Mouse (Mus musculus) heart, postnatal 25 days (tissue): ENCODE data around the gene Vav2. TPM values are rescaled to one million over a fixed set of nuclear protein-coding genes. Genes with fewer than 3 reads are reported as not detected.

Experiments
- DNase-seq: peaks from one replicate; pipeline ENCODE4 v3.0.0; 2022; ENCODE audit warnings: low spot score
- intact Hi-C: fragments of 180-260 bp; cut with DNase I; formaldehyde crosslinking; loops from one replicate; pipeline ENCODE4 v1.15.1; 2025
- total RNA-seq, 2 experiments: library from RNA; stranded (reverse); gene quantifications; 2 replicates each; pipeline ENCODE4 v1.2.3; 2021

The Vav2 gene
- total RNA-seq, 2 experiments from 2014 or later: 12.7 to 13.6 TPM

DNA sequence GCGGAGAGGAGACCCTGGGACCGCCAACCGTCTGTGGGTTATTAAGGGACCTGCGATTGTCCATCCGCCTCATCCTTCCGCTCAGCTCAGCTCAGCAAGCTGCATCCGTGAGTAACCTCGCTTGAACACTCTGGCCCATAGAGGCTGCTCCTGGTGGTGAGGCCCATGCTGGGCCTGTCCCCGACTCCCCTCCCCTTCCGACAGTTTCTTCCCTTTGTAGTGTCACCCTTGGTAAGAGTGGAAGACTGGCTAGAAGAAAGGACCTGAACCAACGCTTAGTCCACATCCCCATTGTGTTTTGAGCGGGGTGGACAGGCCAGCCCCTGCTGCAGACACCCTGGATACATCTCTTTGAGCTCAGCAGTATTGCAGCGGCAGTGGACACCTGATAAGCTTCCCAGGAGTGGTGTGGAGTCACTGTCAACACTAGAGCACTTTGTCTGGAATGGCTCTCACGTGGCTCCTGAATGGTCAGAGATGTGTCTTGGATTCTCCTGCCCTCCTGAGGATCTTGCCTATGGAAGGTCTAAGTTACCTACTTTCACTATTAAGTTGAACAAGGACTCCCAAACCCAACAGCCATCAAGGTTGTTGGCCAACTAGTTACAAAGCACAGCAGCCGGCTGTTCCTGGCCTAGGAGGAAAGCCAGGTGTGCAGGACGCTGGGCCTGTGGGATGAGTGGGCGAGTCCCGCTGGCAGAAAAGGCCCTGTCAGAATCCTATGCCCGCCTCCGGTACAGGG, 16.0 kb upstream of the Vav2 start:
- no peak for DNase-seq
- intact Hi-C loops: loop anchor here (1.0 kb wide), 1 partner anchor 71 kb away; no protein-coding TSS in a partner anchor

DNA sequence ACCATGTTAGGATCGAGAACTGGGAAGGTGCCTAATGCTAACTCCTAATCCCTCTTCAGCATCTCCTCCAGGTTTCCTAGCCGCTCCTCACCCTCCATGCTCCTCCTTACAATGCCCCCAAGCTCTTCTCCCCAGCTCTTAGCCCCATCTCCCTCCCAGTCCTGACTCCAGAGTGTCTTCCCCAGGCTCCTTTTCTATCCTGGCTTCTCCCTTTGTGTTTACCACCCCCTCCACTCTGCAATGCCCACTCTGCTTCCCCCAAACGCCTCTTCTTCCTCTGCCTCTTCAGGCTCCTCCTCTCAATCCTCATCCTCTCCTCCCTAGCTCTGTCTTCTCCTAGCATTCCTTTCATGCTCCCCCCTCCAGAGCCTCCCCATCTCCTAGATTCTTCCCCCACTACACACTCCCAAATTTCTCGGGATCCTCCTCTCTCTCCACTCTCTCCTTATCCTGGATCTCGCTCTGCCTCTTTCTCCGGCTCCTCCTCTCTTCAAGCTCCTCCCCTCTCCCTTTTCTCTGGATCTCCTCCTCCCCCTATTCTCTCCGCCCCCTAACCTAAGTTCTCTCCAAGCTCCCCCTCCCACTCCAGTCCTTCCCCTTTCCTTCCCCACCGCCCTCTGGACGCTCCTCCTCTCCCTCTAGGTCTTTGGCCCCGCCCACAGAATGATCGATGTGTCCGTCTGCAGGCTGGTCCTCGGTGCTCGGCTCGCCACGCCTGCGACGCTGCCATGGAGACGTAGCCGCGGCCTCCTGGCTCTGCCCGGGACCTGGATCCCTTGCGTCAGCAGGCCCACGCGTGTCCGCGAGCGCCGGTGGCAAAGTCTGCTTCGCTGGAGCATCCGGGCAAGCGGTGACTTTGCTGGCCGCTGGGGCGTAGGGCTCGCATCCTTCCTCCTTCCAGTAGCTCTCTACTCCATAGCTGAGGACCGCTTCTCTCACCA, 15.2 kb upstream of the Vav2 start, which contains the start of gene Brd3os:
TSS of gene Brd3os (plus strand) at position 558 of the 941 bp plus-strand sequence.
- intact Hi-C loops: loop anchor here (1.0 kb wide), 1 partner anchor 72 kb away; no protein-coding TSS in a partner anchor
- peak; percentile 92 for DNase-seq

DNA sequence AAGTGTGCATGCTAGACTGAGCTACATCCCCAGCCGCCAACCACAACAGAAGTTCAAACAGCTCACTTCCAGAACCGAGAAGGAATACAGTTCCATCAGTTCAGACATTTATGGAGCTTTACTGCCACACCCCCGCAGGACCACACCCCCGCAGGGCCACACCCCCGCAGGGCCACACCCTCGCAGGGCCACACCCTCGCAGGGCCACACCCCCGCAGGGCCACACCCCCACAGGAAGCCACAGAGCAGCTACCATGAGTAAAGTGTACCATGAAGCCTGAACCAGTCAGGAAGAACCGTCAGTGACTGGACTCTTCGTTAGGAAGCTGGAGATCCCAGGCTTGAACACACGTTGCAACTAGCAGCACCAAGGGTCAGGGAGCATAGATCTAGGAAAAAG, 11.4 kb upstream of the Vav2 start:
- no peak for DNase-seq

DNA sequence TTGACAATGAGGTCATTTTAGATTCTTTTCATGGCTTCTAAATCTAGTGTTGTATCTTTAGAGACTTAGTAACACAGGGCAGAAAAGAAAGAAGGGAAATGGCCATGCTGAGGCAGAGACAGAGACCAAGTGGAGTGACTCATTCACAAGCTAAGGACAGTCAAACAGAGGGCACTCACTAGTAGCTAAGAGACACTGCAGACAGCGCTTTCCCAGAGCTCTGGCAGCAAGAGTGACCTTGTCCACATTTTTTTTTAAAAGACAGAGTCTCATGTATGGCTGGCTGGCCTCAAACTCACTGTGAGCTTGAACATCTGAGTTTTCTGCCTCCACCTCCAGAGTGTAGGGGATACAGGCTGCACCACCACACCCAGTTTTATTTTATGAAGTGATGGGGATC, 11.0 kb upstream of the Vav2 start:
- no peak for DNase-seq
- intact Hi-C loops: no loop called here

More for the DNA sequence above, 11.4 kb upstream of the Vav2 start:
- intact Hi-C loops: no loop called here

DNA sequence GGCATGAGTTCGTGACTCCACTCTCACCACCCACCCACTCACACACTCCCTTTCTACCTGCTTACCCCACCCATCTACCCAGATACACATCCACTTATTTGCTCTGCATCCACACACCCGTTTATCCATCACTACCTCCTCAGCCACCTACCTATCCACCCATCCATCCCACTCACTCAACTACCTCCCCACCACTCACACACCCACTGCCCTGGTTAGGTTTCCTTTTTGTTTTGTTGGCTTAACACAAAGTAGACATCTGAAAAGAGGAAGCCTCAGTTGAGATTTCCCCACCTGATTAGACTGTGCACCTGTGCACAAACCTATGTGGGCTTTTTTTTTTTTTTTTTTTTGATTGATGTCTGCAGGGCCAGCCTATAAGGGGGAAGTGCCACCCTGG, 5.8 kb upstream of the Vav2 start:
- DNase-seq: no peak
- intact Hi-C loops: no loop called here

DNA sequence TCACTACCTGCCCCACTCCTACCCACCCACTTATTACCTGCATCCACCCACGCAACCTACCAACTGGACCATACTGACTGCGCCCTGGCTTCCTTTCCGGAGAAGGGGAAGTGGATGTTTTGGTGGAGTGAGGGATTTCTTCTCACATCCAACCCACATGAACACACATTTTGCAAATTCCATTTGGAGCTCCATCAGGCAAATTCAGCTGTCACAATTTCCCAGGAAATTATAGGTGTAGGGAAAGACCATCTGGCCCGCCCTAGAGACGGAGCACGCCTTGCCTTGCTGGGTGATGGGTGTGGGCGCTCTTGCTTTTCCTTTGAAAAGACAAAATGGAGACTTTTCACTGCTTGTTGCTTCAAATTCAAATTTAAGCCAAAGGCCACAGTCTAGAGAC, 3.8 kb upstream of the Vav2 start:
- no peak for DNase-seq
- intact Hi-C loops: no loop called here

DNA sequence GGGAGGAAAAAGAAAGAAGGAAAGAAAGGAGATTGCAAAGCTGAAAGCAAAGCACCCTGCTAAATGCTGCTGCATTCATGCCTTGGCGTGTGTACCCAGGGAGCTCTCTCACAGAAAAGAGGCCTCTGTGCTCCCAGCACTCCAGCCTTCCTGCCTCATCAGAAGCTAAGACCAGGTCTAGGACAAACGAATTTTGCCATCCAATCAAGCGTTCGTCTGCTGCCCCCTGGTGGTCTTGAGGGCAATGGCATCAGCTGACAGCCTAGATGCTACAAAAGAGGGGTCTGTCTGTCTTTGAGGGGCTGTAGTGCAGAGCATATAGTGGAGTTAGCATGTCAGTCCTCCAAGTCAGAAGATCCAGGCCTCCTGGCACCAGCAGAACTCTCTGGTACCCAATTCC, 1.2 kb upstream of the Vav2 start:
- intact Hi-C loops: loop anchor here (1.0 to 2.0 kb wide), 2 partner anchors 139 to 147 kb away; no protein-coding TSS in a partner anchor
- peak; percentile 65 for DNase-seq

DNA sequence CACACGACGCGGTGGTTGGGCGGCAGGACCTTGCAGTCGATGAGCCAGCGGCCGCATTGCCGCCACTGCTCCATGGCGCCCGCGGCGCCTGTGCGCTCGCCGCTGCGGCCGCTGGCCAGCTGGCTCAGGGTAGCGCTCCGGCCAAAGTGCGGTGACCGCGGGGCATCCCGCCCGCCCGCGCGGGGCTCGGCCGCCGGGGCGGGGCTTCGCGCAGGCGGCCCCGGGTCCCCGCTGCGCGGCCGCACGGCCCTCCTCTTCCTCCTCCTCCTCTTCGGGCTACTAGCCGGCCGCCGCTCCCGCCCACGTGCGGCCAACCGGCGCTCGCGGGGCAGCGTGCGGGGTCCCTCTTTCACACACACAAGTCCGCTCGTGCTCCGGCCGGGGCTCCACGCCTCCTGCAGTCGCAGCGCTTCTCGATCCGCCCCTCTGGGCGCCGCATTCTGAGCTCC, 403 bp downstream of the Vav2 start:
- intact Hi-C loops: no loop called here

DNA sequence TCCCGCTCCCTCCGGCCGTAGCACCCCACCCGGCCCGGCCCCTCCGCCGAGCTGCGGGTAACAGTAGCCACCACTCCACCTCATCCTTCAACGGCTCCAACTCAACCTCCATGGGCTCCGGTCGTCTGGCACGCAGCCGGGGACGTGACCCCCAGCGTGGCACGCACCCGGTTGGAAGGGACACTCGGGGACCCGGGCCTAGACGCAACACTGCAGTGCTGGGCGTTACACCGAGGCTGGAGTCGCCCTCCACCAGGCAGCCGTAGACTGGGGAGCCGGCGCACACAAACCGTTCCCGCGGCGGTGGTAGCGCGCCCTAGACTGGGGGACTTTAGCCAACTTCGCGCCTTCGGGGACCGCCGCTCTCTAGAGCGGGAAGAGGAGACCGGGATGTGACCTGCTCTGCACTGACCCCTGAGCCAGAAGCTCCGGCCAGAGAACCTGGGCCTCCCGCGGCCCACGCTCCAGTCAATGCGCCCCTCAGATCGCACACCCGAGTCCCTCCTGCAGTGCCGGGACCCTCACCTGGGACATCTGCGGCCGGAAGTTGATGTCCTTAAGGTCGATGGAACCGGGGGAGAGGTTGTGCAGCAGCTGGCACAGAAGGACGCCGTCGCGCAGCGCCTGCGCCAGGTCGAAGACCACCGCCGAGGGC, 955 bp downstream of the Vav2 start:
- no peak for DNase-seq
- intact Hi-C loops: no loop called here

More for the DNA sequence above, 403 bp downstream of the Vav2 start:
- DNase-seq: peak; percentile 48

DNA sequence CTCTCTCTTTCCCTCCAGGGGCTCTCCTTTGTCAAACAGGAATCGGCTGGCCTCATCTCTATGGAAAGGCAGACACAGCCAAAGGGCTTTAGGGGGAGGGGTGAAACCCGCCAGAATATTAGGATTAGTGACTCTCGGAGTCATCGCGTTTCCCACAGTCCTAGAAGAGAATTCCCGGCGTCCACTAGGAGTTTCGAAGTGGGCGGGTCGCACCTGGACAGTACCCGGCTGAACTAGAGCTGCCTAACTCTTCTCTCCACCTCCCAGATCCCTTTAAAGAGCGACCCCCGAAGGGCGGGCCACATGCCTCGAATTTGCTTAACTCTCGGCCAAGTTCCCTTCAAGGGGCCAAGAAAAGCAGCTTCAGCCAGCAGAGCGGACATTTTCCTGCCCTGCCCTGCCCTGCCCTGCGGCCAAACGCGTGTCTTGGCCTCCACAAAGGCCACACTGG, 1.6 kb downstream of the Vav2 start:
- DNase-seq: no peak
- intact Hi-C loops: no loop called here

DNA sequence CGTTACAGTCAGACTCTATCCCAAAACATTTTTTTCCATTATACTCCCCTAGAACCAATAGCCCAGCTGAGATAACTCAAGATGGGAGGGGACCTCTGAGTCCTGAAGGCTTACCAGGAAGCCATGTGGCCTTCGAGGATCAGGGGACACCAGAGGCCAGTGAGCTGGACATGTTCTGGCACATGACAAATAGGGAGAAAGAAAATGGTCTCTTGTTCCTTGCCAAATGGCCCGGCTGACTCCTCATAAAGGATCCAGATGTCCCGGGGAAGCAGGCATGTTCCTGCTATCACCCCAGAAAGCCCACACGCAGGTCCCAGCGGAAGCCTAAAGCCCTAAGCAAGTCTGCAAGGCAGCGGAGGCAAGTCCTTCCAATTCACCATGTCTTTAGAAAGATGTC, 3.2 kb downstream of the Vav2 start:
- peak; percentile 51 for DNase-seq
- intact Hi-C loops: no loop called here

DNA sequence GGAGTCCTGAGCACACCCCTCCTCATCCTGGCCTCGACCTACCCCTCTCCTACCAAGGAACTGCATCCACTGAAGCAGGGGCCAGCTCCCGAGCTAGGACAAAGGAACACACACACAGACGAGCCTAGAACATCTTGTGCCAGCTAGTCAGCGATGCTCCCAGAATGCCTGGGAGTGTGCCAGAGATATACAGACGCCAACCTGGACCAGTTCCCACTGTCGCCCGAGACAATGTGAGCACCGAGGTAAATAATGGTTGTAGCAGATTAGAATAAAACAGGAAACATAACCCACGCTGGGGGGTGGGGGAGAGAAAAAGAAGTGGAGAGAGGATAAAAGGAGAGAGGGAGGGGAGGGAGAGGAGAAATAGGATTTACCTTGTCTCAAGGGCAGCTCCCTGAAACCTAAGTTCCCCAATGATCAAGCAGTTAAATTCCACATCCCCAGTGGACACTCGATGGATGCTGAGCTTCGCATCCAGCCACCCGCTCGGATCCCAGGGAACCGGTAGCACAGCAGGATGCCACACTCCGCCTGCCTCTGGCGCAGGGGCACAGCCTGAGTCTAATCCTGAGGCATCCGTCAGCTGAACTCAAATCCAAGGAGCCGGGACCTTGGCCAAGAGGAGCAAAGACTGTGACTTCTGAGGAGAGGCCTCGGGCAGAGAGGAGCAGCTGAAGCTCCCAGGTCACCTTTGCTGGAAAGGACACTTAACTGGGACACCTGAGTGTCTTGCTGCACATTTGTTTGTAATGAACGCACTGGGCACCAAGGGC, 5.4 kb downstream of the Vav2 start:
- DNase-seq: no peak

DNA sequence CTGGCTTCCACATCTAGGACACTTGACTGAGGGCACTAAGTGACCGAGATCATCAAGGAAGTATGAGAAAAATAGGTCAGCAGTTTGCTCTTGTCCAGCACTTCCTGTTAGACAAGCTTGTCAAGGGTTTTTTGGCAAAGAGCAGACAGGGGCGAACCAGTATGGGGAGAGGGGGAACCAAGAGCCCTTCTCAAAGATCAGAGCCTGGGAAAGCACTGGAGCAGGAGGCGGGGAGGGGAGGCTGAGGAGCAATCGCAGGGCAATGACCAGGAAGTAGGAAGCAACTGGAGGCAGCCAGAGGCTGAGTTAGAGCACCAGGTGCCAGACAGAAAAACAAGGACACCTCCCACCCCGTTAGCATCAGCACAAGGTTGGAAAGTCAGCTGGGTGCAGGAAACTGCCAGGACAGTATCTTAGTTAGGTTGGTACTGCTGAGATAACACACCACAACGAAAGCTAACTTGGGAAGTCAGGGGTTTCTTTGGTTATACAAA, 8.2 kb downstream of the Vav2 start:
- no peak for DNase-seq
- intact Hi-C loops: no loop called here

More for the DNA sequence above, 5.4 kb downstream of the Vav2 start:
- intact Hi-C loops: no loop called here

DNA sequence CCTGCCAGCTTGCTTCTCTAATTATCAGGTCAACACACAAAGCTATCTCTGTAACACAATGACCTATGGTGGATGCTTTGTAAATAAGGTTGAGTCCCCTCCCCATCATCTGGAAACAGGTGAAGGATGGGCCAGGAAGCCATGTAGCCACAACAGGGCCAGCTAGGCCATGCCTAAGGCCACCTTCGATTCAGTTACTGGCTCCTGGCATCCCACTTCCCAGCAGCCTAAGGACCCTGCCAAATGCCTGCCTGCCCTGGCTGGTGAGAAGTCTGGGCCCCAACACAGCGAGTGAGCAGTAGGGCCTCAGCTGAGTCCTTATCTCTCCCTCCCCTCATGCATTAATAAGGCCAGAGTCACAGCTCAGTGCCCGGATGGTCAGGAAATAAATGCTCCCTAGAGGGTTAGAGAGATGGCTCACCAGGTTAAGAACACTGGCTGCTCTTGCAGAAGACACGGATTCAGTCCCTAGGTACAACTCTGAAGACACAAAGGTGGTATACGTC, 9.1 kb downstream of the Vav2 start:
- DNase-seq: no peak
- intact Hi-C loops: no loop called here

DNA sequence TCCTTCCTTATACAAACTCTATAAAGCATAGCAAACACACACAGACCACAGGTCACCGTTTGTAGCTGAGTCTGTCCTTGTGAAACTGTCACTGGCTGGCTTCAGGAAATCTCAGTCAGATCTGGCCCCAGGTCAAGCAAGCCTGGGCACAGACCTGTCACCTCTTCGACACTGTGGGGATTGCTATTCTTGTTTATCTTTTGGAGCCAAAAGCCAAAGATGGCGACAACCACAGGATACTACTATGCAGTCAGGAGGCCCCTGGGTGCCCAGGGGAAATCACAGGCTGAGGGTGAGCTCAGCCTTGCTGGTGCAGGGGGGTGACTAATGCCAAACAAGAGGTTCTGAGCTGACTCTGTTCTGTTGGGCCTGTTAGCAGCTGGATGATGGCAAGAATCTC, 10.4 kb downstream of the Vav2 start:
- intact Hi-C loops: no loop called here
- no peak for DNase-seq

DNA sequence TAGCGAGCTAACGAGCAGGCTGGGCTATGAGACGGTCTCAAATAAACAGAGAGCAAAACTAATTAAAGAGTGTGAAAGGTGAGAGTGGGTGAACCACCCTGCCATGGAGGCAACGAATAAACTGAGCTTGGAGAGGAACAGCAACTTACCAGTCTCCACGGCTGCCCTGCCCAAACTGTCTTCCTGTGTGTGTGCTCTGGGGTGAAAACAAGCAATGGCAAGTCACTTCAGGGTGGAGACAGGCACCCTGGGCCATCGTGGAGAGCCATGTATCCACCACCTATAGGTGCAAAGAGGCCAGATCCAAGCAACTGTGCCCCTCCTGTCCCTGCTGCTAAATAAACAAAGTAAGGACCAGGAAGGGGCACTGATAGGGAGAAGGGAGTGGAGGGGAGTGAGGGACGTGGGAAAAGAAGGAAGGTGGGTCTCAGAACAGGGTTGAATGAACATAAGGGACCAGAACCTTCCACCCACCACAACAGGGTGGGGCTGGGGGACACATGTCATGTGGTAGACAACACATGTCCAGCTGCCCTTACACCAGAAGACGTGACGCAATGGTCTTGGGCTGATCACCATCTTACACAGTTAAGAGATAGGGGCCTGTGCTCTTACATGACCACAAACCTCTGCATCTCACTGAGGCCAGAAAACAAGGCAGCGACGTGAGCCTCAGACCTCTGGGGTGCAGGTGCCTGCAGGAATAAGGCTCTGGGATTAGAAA, 11.6 kb downstream of the Vav2 start:
- no peak for DNase-seq
- intact Hi-C loops: no loop called here

DNA sequence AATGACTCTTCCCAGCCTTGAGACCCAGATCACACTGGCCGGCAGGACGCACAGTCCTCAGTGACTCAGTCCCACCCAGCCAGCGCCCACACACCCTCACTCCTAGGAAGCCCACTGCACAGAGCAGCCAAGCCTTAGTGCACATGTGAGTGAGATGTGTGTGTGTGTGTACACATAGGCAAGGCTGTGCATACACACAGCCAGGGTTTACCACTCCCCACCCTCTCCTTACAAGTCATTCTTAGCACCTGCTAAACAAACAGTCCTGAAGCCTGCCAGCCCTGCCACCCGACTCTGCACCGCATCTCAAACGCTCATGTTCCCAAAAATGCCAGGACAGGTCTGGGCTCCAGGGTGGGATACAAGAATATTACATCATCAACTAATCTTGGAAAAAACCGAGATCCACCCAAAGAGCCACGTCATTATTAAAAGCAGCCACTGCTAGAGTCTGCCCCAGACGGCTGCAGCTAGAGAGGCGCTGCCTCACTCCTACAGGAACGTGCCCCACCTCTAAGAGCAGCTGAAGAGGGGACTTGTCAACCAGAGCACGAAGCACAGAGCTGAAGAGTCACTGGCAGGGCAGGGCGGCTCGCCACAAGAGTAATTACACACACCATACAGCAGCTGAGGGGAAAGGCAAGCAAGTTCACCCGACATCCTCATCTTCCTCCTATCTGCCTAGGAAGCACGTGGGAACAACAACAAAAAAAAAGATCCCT, 12.7 kb downstream of the Vav2 start:
- no peak for DNase-seq
- intact Hi-C loops: no loop called here

DNA sequence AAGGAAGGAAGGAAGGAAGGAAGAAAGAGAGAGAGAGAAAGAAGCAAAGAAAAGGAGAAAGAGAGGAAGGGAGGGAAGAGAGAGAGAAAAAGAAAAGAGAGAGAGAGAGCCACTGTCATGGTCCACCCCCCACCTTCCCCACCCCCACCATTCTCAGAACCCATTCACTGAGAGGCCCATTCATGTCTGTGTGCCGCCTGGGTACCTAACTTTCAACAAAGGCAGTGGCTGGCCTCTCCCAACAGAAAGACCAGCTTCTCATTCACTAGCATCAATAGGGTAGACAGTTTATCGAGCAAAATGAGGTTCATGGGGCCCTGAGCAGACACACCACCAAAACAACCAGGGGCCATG, 13.3 kb downstream of the Vav2 start:
- no peak for DNase-seq
- intact Hi-C loops: no loop called here
